ENCODE assay signal across 16 mouse cellular contexts in the genomic region with DNA sequence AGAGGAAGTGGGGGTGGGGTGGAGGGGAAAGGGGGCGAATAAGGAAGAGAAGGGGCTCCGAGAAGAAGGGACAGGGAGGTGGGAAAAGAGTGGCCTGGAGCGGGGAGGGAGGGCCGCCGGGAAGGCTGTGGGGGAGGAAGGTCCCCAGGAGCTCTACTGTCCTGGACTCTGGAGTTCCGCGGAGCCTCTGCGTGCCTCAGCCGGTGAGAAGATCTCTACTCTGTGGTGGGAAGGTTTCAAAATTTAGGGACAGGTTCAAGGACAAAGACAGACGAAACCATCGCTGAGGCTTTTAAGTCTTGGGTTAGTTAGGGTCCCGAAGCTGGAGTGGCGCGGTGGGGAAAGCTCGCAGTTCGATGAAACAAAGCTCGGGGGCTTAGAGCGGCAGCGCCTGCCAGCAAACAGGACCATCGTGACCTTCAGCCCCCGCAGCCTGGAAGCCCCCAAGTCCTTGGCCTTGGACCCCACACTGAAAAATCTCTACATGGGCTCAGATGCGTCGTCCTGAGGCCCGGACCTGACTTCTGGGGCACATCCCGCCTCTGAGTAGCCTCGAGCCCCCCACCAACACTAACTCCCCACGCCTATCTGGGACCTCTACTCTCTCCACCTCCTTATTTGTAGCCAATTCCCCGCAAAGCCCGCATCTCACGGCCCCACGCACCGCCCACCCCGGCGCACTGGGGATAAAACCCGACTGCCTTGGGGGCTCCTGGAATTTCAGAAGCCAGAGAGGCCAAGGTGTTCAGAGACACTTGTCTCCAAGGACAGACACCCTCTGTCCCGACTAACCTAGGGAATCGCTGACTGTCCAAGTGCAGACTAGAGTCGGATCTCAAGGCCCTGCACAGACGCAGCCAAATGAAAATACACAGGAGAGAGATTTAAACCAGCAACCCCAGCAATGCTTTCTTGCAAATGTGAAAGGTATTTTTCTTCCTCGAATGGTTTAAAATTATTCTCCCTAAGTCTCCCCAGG. TPM values are rescaled to one million over a fixed set of nuclear protein-coding genes. Genes with fewer than 3 reads are reported as not detected.
DNase-seq lines count a peak whose midpoint lies in the region; ATAC-seq and TF ChIP-seq lines count a peak whose summit lies in the region.
"Had no signal": no experiment of that assay in that cellular context is flagged by ENCODE, and none has a peak within 500 bp of the region (broad histone marks: within the 10 kb centered on the region; RNA-seq: fewer than 3 reads in every experiment).

No protein-coding gene starts in this region.

- no peak for TF ChIP-seq EP300 in stomach, postnatal 0 days (optimal IDR thresholded peaks at IDR 0.05)

- WGBS in heart, embryonic 10.5 days = under 1% methylated on average over 40 of the region's 40 CpGs
- WGBS in midbrain, embryonic 10.5 days = under 1% methylated on average over 40 of the region's 40 CpGs
- WGBS in midbrain, embryonic 15.5 days = 1% methylated on average over 39 of the region's 40 CpGs
- 2% methylated on average over 40 of the region's 40 CpGs for WGBS in intestine, embryonic 16.5 days
- 2% methylated on average over 40 of the region's 40 CpGs for WGBS in stomach, postnatal 0 days

- H3K9me3 ChIP-seq in heart, embryonic 10.5 days = no peaks in the 10 kb centered on the region
- no peaks in the 10 kb centered on the region for H3K9me3 ChIP-seq in midbrain, embryonic 10.5 days (replicated peaks)
- no peaks in the 10 kb centered on the region for H3K9me3 ChIP-seq in midbrain, embryonic 15.5 days
- H3K9me3 ChIP-seq in intestine, embryonic 16.5 days (ENCODE audit: control insufficient read depth, low read length) = no peaks in the 10 kb centered on the region
- H3K9me3 ChIP-seq in stomach, postnatal 0 days (ENCODE audit: control insufficient read depth, low read length) = no peaks in the 10 kb centered on the region
- H3K9me3 ChIP-seq: limb, embryonic 12.5 days had no signal

- no peak overlapping the region for H3K9ac ChIP-seq in midbrain, embryonic 15.5 days
- peak overlapping the region; percentile 76 for H3K9ac ChIP-seq in intestine, embryonic 16.5 days (ENCODE audit: low read depth, low read length)
- 0 out of 2 replicates have a peak overlapping the region, but pooled peaks have one; percentile 13 for H3K9ac ChIP-seq in stomach, postnatal 0 days (ENCODE audit: low read length)
- H3K9ac ChIP-seq: limb, embryonic 12.5 days had no signal

- peaks cover 23% of the 10 kb centered on the region for H3K4me1 ChIP-seq in heart, embryonic 10.5 days
- peaks cover 32% of the 10 kb centered on the region for H3K4me1 ChIP-seq in midbrain, embryonic 10.5 days
- H3K4me1 ChIP-seq in midbrain, embryonic 15.5 days = no peaks in the 10 kb centered on the region
- peaks cover 7% of the 10 kb centered on the region for H3K4me1 ChIP-seq in intestine, embryonic 16.5 days (ENCODE audit: control insufficient read depth, insufficient read depth, low read length)
- H3K4me1 ChIP-seq in stomach, postnatal 0 days (replicated peaks; ENCODE audit: control insufficient read depth, insufficient read depth) = no peaks in the 10 kb centered on the region

- ATAC-seq in midbrain, embryonic 15.5 days (replicated peaks) = no peak
- peak; percentile 45 for ATAC-seq in intestine, embryonic 16.5 days
- no peak for ATAC-seq in stomach, postnatal 0 days (ENCODE audit: low FRiP score, low TSS enrichment)

- H3K4me2 ChIP-seq in midbrain, embryonic 15.5 days = no peak overlapping the region
- H3K4me2 ChIP-seq in intestine, embryonic 16.5 days (ENCODE audit: low read depth, low read length) = peak overlapping the region; percentile 55
- H3K4me2 ChIP-seq in stomach, postnatal 0 days (replicated peaks; ENCODE audit: low read depth) = no peak overlapping the region
- H3K4me2 ChIP-seq: limb, embryonic 12.5 days had no signal

- H3K27ac ChIP-seq in heart, embryonic 10.5 days = no peak overlapping the region
- H3K27ac ChIP-seq in midbrain, embryonic 10.5 days (replicated peaks) = no peak overlapping the region
- no peak overlapping the region for H3K27ac ChIP-seq in midbrain, embryonic 15.5 days
- peak overlapping the region; percentile 90 for H3K27ac ChIP-seq in intestine, embryonic 16.5 days (ENCODE audit: low read length)
- no peak overlapping the region for H3K27ac ChIP-seq in stomach, postnatal 0 days (replicated peaks)
- H3K27ac ChIP-seq: limb, embryonic 12.5 days had no signal

- H3K4me3 ChIP-seq in heart, embryonic 10.5 days = peak overlapping the region; percentile 29; the same call in 1 of the 2 replicates
- no peak overlapping the region for H3K4me3 ChIP-seq in midbrain, embryonic 10.5 days
- no peak overlapping the region for H3K4me3 ChIP-seq in midbrain, embryonic 15.5 days
- peak overlapping the region; percentile 50 for H3K4me3 ChIP-seq in intestine, embryonic 16.5 days (ENCODE audit: low read length)
- peak overlapping the region; percentile 21; the same call in 1 of the 2 replicates for H3K4me3 ChIP-seq in stomach, postnatal 0 days (ENCODE audit: low read depth, low read length)
- H3K4me3 ChIP-seq: limb, embryonic 12.5 days had no signal

- peak; percentile 71 for DNase-seq in heart, embryonic 10.5 days (ENCODE audit: low spot score)
- DNase-seq in heart, postnatal 4 days = no peak
- DNase-seq in midbrain, embryonic 10.5 days (ENCODE audit: low spot score) = peak; percentile 58
- no peak for DNase-seq in stomach, postnatal 0 days (ENCODE audit: low spot score)
- DNase-seq in right cerebral cortex, postnatal 36 days (ENCODE audit: low spot score in 2 of 2) = no peak
- DNase-seq in kidney, adult 11 months = no peak
- DNase-seq: adrenal gland, adult 8-10 months; lung, postnatal 14 days; right cerebral cortex, postnatal 4 days had no signal

- H3K27me3 ChIP-seq in heart, embryonic 10.5 days (ENCODE audit: insufficient read depth, poor library complexity, severe bottlenecking) = peaks cover 98% of the 10 kb centered on the region
- peaks cover 100% of the 10 kb centered on the region for H3K27me3 ChIP-seq in midbrain, embryonic 10.5 days (ENCODE audit: low read depth, poor library complexity, severe bottlenecking)
- H3K27me3 ChIP-seq in midbrain, embryonic 15.5 days (replicated peaks) = peaks cover 88% of the 10 kb centered on the region
- H3K27me3 ChIP-seq in intestine, embryonic 16.5 days (replicated peaks; ENCODE audit: control insufficient read depth, insufficient read depth, low read length) = peaks cover 41% of the 10 kb centered on the region
- peaks cover 38% of the 10 kb centered on the region for H3K27me3 ChIP-seq in stomach, postnatal 0 days (ENCODE audit: control insufficient read depth, insufficient read depth, low read length)

- no peaks in the 10 kb centered on the region for H3K36me3 ChIP-seq in heart, embryonic 10.5 days
- no peaks in the 10 kb centered on the region for H3K36me3 ChIP-seq in midbrain, embryonic 10.5 days
- H3K36me3 ChIP-seq in midbrain, embryonic 15.5 days (replicated peaks) = no peaks in the 10 kb centered on the region
- H3K36me3 ChIP-seq in intestine, embryonic 16.5 days (ENCODE audit: control insufficient read depth, insufficient read depth, low read length) = no peaks in the 10 kb centered on the region
- H3K36me3 ChIP-seq in stomach, postnatal 0 days (ENCODE audit: control insufficient read depth, insufficient read depth, low read length) = no peaks in the 10 kb centered on the region
- H3K36me3 ChIP-seq: limb, embryonic 12.5 days had no signal

- TF ChIP-seq CTCF in stomach, postnatal 0 days (IDR thresholded peaks at IDR 0.05; ENCODE audit: low read depth) = no peak

RNA-seq across cellular contexts. Expression of gene Nkx2-3, which starts 5.3 kb away (rescaled TPM):
- polyA plus RNA-seq in heart, embryonic 10.5 days (2016; fragmentation: Nextera tagmentation; extraction: Ambion mirVana) = 0.55 and 2.4 TPM in 2 replicates
- total RNA-seq in heart, postnatal 4 days (2021) = not detected
- 0.21 and 0.42 TPM in 2 replicates for polyA plus RNA-seq in midbrain, embryonic 10.5 days (2016; fragmentation: Nextera tagmentation; extraction: Ambion mirVana)
- polyA plus RNA-seq in midbrain, embryonic 15.5 days (2015; fragmentation: Nextera tagmentation; extraction: Ambion mirVana) = 0.40 and 0.98 TPM in 2 replicates
- 61.3 and 64.6 TPM in 2 replicates for polyA plus RNA-seq in intestine, embryonic 16.5 days (2015; fragmentation: Nextera tagmentation; extraction: Ambion mirVana)
- 5.4 and 5.7 TPM in 2 replicates for polyA plus RNA-seq in stomach, postnatal 0 days (2015; fragmentation: Nextera tagmentation; extraction: Ambion mirVana)
- total RNA-seq: adrenal gland, adult 8-10 months; gastrocnemius, adult 8-10 months; heart, postnatal 25 days; layer of hippocampus, postnatal 14 days; neutrophil, adult 5-6 weeks had no signal
- polyA plus RNA-seq: limb, embryonic 12.5 days had no signal

Comparison
In these comparisons a context has a peak if more than half of its experiments do, and no peak if none do; other contexts are left out.
1. DNase-seq: peak in heart, embryonic 10.5 days (single experiment) and midbrain, embryonic 10.5 days (single experiment); none in heart, postnatal 4 days (single experiment), stomach, postnatal 0 days (single experiment), right cerebral cortex, postnatal 36 days (0 of 2) and kidney, adult 11 months (single experiment).
2. H3K4me3 ChIP-seq: peak in heart, embryonic 10.5 days (single experiment), intestine, embryonic 16.5 days (single experiment) and stomach, postnatal 0 days (single experiment); none in midbrain, embryonic 10.5 days (single experiment) and midbrain, embryonic 15.5 days (single experiment).